16 mouse cellular contexts compared by ENCODE assay signal in the genomic region with DNA sequence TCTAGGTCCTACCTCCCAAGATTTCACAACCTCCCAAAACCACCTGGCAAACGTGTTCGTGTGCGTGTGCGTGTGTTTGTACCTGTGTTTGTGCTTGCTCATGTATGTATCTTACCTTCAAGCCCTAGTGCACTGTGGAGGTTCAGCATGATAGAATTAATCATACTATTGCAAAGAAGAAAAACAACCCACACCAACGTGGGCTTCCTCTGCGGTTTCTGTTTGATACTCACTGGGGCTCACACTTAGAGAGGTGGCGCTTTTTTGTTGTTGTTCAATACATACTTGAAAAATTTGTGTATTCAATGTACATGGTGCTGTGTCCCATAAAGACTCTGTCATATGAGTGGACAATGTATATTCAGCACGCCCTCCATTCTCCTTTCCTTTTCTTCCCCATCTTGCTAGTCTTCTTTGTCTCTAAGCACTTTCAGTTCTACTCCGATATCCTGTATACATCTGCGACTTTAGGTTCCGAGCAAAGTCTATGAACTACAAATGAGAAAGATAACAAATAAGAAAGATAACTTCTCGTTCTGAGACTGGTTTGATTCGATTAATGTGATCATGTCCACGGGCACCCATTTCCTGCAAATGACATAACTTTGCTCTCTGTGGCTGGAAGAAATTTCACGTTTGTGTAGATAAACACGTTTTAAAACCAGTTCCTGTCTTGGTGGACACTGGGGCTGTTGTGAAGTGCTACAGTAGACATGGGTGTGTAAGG. TPM values are rescaled to one million over a fixed set of nuclear protein-coding genes. Genes with fewer than 3 reads are reported as not detected.
DNase-seq lines count a peak whose midpoint lies in the region; ATAC-seq and TF ChIP-seq lines count a peak whose summit lies in the region.
"Had no signal": no experiment of that assay in that cellular context is flagged by ENCODE, and none has a peak within 500 bp of the region (broad histone marks: within the 10 kb centered on the region; RNA-seq: fewer than 3 reads in every experiment).

No protein-coding gene starts in this region.

- no peaks in the 10 kb centered on the region for H3K4me1 ChIP-seq in heart, postnatal 0 days (ENCODE audit: control insufficient read depth, insufficient read depth)
- H3K4me1 ChIP-seq: limb, embryonic 15.5 days had no signal

- peaks cover 8% of the 10 kb centered on the region; the same call in 1 of the 2 replicates for H3K27me3 ChIP-seq in heart, postnatal 0 days (ENCODE audit: control insufficient read depth, insufficient read depth, low read length)
- H3K27me3 ChIP-seq: midbrain, embryonic 12.5 days; neural tube, embryonic 13.5 days had no signal

- DNase-seq in heart, postnatal 0 days (ENCODE audit: low spot score), result no peak
- no peak for DNase-seq in heart, adult 18-20 months
- DNase-seq in B cell, adult 2 months, result peak; percentile 51 to 52
- no peak for DNase-seq in left cerebral cortex, postnatal 4 days
- DNase-seq in heart, postnatal 4 days, result no peak
- no peak for DNase-seq in adrenal gland, adult (ENCODE audit: inconsistent age in 2 of 2, low spot score in 1 of 2)
- DNase-seq: cerebellum, postnatal 14 days; heart, adult 2 months; layer of hippocampus, postnatal 36 days had no signal

- TF ChIP-seq CTCF in heart, postnatal 0 days (IDR thresholded peaks at IDR 0.05; ENCODE audit: low read depth), result no peak

- peak overlapping the region; percentile 5; the same call in 1 of the 2 replicates for H3K4me2 ChIP-seq in heart, postnatal 0 days (ENCODE audit: low read depth, low read length)
- H3K4me2 ChIP-seq: limb, embryonic 15.5 days; midbrain, embryonic 12.5 days; neural tube, embryonic 13.5 days had no signal

- no peaks in the 10 kb centered on the region for H3K9me3 ChIP-seq in heart, postnatal 0 days (replicated peaks; ENCODE audit: control insufficient read depth, low read length)
- H3K9me3 ChIP-seq: hindbrain, embryonic 10.5 days; limb, embryonic 15.5 days; midbrain, embryonic 12.5 days; neural tube, embryonic 13.5 days had no signal

- no peak overlapping the region for H3K27ac ChIP-seq in heart, postnatal 0 days (ENCODE audit: low read depth)
- H3K27ac ChIP-seq: heart, adult 2 months; hindbrain, embryonic 10.5 days; limb, embryonic 15.5 days; midbrain, embryonic 12.5 days; neural tube, embryonic 13.5 days had no signal

- intact Hi-C loops in left cerebral cortex, postnatal 4 days (cut with DNase I), result no loop called here

- no peak overlapping the region; the same call in 1 of the 2 replicates for H3K4me3 ChIP-seq in heart, postnatal 0 days (ENCODE audit: low read depth, low read length)
- H3K4me3 ChIP-seq: heart, adult 2 months; hindbrain, embryonic 10.5 days; limb, embryonic 15.5 days; midbrain, embryonic 12.5 days; neural tube, embryonic 13.5 days had no signal

- ATAC-seq in heart, postnatal 0 days (ENCODE audit: insufficient read depth, low read depth), result no peak
- ATAC-seq in hematopoietic stem cell, adult 5-6 weeks (replicated peaks in 1 of 2; ENCODE audit: insufficient read depth in 1 of 2, low FRiP score in 2 of 2, low TSS enrichment in 1 of 2, low read depth in 1 of 2, poor library complexity in 2 of 2, severe bottlenecking in 2 of 2), result peak; percentile 1 to 42; a peak in 2 of 4 replicates
- peak; percentile 9; the same call in 1 of the 2 replicates for ATAC-seq in megakaryocyte progenitor cell, adult 5-6 weeks (replicated peaks; ENCODE audit: poor library complexity)

- 71% methylated on average over 16 of the region's 16 CpGs for WGBS in heart, postnatal 0 days

- no peak for TF ChIP-seq EP300 in heart, postnatal 0 days (IDR thresholded peaks at IDR 0.05; ENCODE audit: low read depth)

- no peaks in the 10 kb centered on the region for H3K36me3 ChIP-seq in heart, postnatal 0 days (replicated peaks; ENCODE audit: control insufficient read depth, insufficient read depth, low read length)
- H3K36me3 ChIP-seq: hindbrain, embryonic 10.5 days; limb, embryonic 15.5 days; midbrain, embryonic 12.5 days; neural tube, embryonic 13.5 days had no signal

- no peak overlapping the region for H3K9ac ChIP-seq in heart, postnatal 0 days (replicated peaks; ENCODE audit: low read depth, low read length)
- H3K9ac ChIP-seq: limb, embryonic 15.5 days; midbrain, embryonic 12.5 days; neural tube, embryonic 13.5 days had no signal

RNA-seq across cellular contexts. Expression of a gene that starts 33.6 kb away (rescaled TPM):
- not detected in 2 replicates for total RNA-seq in heart, postnatal 0 days (2014; rRNA removed; ENCODE audit: low replicate concordance)
- polyA plus RNA-seq in heart, postnatal 0 days (2015; fragmentation: Nextera tagmentation; extraction: Ambion mirVana), result not detected in 2 replicates
- total RNA-seq in heart, adult 18-20 months (2021), result under 1 TPM in 1 of 2 experiments, not detected in 1; 0.08 TPM
- total RNA-seq in hematopoietic stem cell, adult 5-6 weeks (2017), result 0.13 TPM in 1 of 2 replicates, not detected in the other
- not detected in 2 replicates for total RNA-seq in megakaryocyte progenitor cell, adult 5-6 weeks (2015)
- total RNA-seq in megakaryocyte progenitor cell, adult 5-6 weeks (2017), result not detected in 2 replicates
- 10 to 100 TPM; 33.2 to 36.8 TPM for total RNA-seq in left cerebral cortex, postnatal 4 days (2021)
- not detected for total RNA-seq in heart, postnatal 4 days (2021)
- total RNA-seq: heart, adult 2 months had no signal
- polyA plus RNA-seq: heart, adult 2 months; kidney, embryonic 16.5 days had no signal

Comparison
In these comparisons a context has a peak if more than half of its experiments do, and no peak if none do; other contexts are left out.
1. DNase-seq: peak in B cell, adult 2 months (2 of 2); none in heart, postnatal 0 days (single experiment), heart, adult 18-20 months (0 of 2), left cerebral cortex, postnatal 4 days (single experiment), heart, postnatal 4 days (single experiment) and adrenal gland, adult (0 of 2).
2. RNA of a gene that starts 33.6 kb away (total RNA-seq): 33.2 to 36.8 TPM in left cerebral cortex, postnatal 4 days; 0.08 TPM in heart, adult 18-20 months, not detected in heart, postnatal 0 days, 0.13 TPM in hematopoietic stem cell, adult 5-6 weeks, not detected in megakaryocyte progenitor cell, adult 5-6 weeks and not detected in heart, postnatal 4 days; every median in the first group is over 10 times any median in the second.